Mouse (Mus musculus) left cerebral cortex, adult 8-10 months (tissue): Measurements from ENCODE around the gene Pja2. TPM values are rescaled to one million over a fixed set of nuclear protein-coding genes. Genes with fewer than 3 reads are reported as not detected.
"Not testable (repeated sequence)": the region's sequence is repeated elsewhere in the genome, so short reads cannot be mapped to it uniquely, and the experiment has no call there.

Experiments
- DNase-seq, 2 experiments: peaks; one replicate each; pipeline ENCODE4 v3.0.0; 2022; ENCODE audit warnings: low spot score in 2 of 2
- total RNA-seq, 4 experiments: library from RNA; stranded (reverse); gene quantifications; 2 replicates each; pipeline ENCODE4 v1.2.4; 2022

The Pja2 gene
- 100 to 1,000 TPM; 407 to 469 (median 441) TPM for total RNA-seq

GRCm38 (mm10) chr17:64331898-64332769, at the start of gene Pja2:
Pja2 (minus strand) TSS chr17:64331916.
- peak; percentile 97 to 100 for DNase-seq

DNA sequence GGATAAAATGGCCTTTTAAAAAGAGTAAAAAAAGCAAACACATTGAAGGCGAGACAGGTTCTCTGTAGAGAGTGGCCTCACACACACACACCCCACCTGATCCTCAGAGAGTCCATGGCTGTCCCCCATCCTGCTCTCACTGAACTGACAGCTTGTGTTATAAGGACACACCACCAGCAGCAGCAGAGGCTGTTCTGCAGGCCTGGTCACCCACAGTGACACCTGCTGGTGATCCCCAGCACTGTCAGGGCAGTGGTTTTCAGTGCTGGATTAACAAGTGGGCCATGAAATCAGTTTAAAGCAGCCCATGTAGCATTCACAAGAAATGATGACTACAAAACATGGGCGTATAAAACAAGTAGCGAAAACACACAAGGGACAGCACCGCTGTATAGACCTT, 43.6 kb upstream of the Pja2 start:
- DNase-seq, result peak; percentile 46 to 65

GRCm38 (mm10) chr17:64363694-64364093, 32.0 kb upstream of the Pja2 start:
- DNase-seq, result no peak

- DNase-seq, result no peak
Observed at GRCm38 (mm10) chr17:64362570-64362969, 30.9 kb upstream of the Pja2 start.

GRCm38 (mm10) chr17:64361911-64362425, 30.3 kb upstream of the Pja2 start:
- DNase-seq, result no peak

DNA sequence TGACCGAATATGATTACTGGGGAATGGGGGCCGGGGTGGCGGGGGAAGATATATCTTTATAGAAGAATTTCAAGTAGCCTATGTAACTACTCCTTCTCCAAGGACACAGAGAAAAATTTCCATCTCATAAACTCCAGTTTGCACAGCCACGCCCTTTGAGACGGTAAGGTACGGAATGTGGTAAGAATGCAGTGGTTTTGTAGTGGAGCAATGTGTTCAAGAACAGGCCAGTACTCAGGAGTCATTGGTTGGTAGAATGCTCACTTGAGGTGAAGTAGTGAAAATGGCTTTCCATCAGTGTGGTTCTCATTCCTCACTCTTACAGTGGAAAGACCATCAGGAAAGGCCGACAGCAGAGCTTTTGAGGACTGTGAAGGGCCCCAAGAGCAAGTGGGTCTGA, 22.2 kb upstream of the Pja2 start:
- DNase-seq, result no peak

DNA sequence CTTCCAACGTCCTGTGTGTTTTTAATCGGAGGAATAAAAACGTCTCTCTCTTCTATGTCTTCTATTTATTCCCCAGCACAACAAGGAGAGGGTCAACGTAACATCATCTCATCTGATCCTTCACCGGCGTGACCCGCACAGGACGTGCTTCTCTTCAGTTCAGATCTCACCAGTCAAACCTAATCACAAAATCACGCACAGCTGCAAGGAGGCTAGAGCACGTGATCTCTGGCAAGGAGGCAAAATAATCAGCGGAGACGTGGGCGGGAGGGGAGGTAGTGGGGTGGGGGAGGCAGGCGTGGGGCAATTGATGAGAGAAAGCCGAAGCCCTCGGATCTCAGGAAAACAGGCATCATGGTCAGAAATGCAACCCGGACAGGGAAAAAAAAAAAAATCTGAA, 14.4 kb upstream of the Pja2 start:
- DNase-seq, result no peak

DNA sequence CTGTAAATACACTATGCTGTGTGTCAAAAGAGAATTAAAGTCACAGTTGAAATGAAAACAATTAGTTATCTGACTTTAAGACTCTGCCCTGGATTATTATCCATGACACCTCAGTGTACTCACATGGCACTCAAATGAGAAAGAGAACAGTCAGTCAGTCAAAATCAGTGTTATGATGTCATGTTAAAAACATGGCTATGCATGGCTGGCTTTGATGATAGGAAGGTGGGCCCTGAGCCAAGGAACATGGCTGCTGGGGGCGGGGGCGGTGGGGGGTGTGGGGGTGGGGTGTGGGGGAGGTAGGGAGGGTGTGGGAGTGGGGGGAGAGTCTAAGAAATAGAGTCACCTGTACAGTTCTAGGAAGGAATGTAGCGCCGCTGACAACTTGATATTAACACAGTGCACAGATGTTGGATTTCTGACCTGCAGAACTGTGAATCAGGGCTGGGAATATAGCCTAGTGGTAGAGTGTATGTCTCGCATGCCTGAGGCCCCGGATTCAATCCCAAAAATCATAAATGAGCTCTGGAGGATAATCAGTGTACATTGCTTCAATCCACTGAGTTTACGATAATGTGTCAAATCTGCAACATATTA, 13.0 kb upstream of the Pja2 start:
- DNase-seq, result no peak

GRCm38 (mm10) chr17:64341698-64342097, 10.0 kb upstream of the Pja2 start:
- peak in 1 of 2 experiments; percentile 46 for DNase-seq

DNA sequence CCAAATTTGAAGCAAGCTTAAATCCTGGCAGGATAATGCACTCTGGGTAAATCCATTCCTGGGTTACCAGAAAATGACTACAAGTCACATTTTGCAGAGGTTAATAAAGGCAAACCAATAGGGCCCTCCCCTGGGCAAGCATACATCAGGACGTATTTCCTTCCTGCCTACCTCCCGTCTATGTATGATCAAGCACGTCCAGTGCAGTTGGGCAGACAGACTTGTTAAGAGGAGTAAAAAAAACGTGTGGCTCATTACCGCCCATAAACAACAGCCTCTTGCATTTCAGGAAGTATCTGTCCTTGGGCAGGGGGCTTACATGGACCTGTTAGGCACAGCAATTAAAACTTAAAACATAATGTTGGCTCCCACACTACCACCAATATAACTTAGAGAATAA, 8.0 kb upstream of the Pja2 start:
- no peak for DNase-seq

GRCm38 (mm10) chr17:64337220-64337619, 5.5 kb upstream of the Pja2 start:
- DNase-seq, result no peak

DNA sequence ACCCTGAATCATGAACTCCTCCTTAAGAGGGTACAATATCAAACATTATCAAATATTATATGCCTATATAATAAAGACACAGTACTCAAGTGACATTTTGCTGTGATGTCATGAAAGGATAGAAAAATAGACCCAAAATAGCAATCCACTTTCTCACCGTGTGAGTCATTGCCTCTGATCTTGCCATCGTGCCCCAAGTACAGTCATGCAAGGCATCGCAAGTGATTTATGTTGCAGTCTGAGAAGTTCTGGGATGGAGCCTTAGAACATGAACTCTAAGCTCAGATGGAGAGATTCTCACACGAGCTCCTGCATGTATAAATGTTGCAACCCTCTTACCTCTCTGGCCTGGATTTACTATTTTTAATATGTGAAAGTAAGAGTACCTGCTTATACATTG, 2.2 kb upstream of the Pja2 start:
- DNase-seq, result no peak

DNA sequence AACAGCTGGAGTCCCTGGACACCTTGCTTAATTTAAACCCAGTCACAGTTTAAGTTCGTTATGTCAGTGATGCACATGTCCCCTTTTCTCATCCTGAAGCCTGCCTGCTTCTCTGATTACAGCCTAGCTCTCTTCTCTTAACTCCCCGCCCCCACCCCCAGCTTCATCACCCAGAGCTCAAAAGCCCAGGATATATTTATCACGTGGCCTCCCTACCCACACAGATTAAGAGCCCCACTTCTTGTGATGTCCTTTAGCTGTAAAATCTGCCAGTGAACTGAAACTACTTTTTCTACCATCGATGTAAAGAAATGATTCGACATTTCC, 1.0 kb upstream of the Pja2 start:
- no peak for DNase-seq

- DNase-seq, result no peak
Observed at GRCm38 (mm10) chr17:64331291-64331897, 322 bp downstream of the Pja2 start.

- DNase-seq, result no peak
Observed at GRCm38 (mm10) chr17:64330885-64331284, 831 bp downstream of the Pja2 start.

GRCm38 (mm10) chr17:64324556-64324955, 7.2 kb downstream of the Pja2 start:
- no peak for DNase-seq

DNA sequence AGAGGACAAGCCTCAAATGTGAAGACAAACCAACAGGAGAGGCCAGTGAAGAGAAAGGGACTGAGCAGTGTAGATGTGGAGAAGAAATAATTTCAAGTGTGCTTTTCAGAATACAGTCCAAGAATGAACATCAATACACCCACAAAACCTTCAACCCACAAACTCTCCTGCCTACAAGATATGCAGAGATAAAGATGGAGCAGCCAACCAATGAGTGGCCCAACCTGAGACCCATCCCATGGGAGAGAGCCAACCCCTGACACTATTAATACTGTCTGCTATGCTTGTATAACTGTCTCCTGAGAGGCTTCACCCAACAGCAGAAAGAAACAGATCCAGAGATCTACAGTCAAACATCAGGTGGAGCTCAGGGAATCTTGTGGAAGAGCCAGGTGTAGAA, 16.3 kb downstream of the Pja2 start:
- DNase-seq, result no peak

- not testable (repeated sequence) for DNase-seq
Observed at GRCm38 (mm10) chr17:64314523-64314922, 17.2 kb downstream of the Pja2 start.

DNA sequence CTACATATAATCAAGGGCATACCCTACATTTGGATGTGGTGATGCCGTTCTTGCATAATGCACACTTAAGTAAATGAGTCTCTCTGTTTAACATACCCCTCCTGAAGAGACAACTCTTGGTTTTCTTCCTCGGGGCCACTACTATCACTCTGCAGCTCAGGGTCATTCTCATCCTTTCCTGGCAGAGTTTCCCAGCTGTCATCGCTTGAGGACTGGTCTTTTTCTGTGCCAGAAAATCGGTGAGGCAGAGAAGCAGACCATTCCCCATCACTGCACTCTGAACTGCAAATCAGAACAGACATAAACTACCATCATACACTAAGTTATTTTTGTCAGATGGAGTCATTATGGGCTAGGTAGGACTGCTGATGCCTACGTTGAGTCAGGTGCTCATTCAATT, 34.1 kb downstream of the Pja2 start:
- DNase-seq, result no peak

- DNase-seq, result no peak
Observed at GRCm38 (mm10) chr17:64292740-64293139, 39.0 kb downstream of the Pja2 start.

- no peak for DNase-seq
Observed at GRCm38 (mm10) chr17:64289684-64290083, 42.0 kb downstream of the Pja2 start.

GRCm38 (mm10) chr17:64288000-64288399, 43.7 kb downstream of the Pja2 start:
- peak in 1 of 2 experiments; percentile 39 for DNase-seq
